Mouse (Mus musculus) spleen, postnatal 36 days (tissue): ENCODE measurements around the gene Gm9803.

Experiments used
- DNase-seq, 2 experiments: peaks; one replicate each; pipeline ENCODE4 v3.0.0; 2022; ENCODE audit warnings: low spot score in 2 of 2, mixed read lengths in 1 of 2

The Gm9803 gene

DNA sequence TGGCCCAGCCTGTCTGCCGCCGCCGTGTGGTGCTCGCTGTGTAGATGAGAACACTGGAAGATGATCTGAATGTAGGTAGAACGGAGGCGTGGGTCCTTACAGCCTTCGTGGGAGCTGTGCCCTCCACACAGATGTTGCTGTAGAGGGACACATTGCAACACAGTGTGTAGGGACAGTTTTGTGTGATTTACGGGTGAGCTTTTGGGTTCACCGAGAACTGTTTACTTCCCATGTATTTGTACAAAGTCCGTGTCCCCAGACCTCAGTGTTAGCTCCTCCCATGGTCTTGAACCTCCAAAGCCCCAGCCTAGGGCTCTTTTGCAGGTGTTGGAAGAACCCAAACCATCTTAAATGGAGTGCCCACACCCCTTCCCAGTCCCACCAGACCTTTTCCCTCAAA is 10.9 kb upstream of the Gm9803 start:
- no peak for DNase-seq

GRCm38 (mm10) chr10:43516992-43517660 is 6.8 kb upstream of the Gm9803 start:
- DNase-seq: no peak

GRCm38 (mm10) chr10:43517836-43518235 is 6.0 kb upstream of the Gm9803 start:
- no peak for DNase-seq

DNA sequence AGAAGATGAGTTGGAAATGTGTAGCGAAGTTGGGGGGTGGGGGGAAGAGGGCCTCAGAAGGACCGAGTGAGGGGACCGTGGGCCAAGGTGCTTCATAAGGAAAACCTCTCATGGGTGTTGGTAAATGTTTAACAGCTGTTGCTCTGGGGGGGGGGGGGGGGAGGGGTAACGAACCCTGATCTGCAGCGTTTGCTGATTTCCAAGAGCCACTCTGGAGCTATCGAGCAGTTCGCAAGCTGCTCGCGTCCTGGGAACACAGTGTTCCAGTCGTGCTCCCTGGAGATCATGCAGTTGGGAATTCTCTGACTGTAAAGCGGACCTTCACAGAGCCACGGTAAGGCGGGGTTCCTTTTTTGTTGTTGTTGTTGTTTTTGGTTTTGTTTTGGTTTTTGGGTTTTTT is 5.5 kb upstream of the Gm9803 start:
- no peak for DNase-seq

DNA sequence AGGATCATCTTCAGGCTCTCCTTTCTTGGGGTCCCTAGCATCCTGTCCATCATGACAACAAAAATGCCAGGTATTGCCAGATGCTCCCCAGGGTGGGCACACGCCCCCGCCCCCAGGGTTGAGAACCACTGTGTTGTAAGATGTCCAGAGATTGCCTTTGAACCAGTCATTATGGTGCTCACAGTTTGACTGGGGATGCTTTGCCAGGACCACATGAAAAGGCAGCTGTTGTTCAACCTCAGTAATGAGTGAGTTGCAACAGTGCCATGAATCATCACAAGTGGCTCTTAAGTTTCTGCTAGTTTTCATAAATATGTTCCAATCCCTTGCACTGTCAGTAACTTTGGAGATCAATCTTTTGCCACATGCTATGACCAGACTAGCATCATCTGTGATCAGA is 3.9 kb upstream of the Gm9803 start:
- DNase-seq: no peak

DNA sequence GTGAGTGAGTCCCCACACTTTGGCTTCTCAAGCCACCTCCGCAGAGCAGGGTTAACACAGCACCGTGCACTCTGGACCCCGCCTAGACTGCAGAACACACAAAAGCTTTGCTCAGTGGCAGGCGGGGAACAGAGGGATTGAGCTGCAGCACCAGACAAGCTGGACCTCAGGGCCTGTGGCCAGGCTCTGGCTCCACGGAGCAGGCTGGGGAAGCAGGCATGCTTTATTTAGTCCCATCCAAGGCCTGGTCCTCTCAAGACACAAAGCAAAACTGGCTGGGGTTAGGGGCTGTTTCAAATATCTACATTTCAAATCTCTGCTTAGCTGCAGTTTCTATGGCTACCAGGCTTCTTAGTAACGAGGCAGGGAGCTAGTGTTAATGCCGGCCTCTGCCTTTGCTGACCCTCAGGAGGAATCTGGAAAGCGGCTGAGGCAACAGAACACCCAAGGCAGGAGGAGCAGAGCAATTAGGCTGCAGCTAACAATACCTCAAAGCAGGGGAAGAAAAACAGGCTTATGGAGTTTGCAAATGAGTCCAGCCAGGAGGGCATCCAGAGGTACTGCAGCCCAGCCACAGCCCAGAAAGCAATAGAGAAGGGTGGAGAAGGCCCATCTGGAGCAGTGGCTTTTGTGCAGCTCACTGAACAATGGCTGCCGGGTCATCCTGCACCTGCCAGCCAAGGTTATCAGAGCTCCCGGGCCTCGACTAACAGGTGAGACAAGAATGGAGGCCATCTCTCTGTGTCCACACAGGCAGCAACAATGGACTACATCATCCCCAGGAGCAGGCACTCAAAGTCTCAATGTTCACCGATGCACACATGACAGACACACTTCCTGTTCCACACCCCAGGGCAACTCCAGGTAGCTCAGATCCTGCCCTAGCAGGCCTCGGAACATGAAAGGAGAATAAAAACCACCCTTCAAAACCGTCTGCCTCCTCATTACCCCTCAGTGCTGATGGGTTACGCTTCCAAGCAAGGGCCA is 3.7 kb downstream of the Gm9803 start:
- no peak for DNase-seq

DNA sequence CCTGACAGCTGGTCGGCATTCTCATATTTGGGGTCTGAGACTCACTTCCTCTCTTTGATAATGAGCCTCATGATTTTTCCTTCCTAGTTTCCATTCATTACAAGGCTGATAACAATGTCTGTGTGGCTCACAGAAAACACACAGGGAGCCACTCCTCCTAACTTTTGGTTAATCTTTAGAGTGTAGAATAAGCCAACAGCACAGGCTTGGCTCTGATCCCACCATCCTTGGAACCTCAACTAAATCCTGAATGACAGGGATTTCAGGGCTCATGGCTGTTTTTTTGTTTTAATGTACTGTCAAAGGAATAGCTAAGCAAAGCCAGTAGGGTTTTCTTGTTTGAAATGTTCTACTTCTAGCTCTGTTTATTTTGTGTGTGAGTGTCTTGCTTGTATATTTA is 10.5 kb downstream of the Gm9803 start:
- no peak for DNase-seq

DNA sequence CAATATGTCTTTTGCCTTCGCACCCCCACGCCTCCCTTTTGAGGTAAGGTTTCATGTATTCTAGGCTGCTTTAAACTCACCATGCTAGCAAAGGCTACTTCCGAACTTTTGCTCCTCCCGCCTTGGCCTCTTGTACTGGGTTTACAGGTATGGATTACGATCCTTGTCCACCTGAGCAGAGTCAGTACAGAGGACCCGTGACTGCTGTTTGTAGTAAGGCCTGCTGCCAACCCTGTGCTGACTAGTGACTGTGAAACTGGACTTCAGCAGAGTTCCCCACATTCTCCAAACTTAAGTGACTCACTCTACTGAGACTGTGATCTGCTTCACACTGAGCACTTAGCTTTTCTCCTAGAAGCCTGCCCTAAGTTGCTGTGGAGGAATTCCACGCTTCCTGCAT is 13.8 kb downstream of the Gm9803 start:
- DNase-seq: no peak

DNA sequence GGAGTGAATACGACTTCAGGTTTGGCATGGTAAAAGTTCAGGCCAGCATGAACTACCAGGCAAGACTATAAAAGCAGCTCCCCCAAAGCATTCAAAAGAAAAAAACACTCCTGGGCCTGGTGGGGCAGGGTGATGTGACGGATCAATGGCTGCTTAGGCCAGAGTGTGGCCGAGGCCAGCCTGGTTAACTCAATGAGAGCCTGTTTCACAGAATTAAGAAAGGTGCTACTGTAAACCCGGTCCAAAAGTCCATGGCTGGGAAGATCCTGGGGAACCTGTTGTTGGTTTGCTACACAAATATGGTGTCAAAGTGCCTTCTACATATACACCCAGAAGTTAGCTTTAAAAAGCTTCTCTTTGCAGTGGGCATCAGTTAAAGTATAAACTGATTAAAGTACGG is 14.9 kb downstream of the Gm9803 start:
- no peak for DNase-seq

DNA sequence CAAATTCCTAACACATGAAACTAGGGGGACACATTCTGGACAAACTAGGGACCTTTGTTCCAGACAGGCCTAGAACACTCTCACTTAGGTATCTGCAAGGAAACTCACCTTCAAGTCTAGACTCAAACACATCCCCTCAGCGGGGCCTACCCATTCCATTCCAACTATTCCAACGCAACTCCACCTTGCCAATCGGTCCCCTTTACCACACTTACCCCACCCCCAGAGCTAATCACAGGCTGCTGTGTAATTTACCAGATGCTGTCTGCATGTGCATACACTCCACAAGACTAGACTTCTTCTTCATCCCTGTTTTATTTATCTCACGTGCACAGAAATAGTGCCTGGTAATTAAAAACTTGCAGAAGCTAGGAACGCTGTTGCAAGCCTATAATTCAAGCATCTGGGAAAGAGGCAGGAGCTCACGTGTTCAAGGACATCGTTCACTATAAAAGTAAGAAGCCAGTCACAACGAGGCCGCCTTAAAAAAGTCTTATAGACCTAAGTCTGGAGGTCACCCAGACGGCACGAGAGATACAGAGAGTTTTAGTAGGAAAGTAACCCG is 15.9 kb downstream of the Gm9803 start:
- no peak for DNase-seq

DNA sequence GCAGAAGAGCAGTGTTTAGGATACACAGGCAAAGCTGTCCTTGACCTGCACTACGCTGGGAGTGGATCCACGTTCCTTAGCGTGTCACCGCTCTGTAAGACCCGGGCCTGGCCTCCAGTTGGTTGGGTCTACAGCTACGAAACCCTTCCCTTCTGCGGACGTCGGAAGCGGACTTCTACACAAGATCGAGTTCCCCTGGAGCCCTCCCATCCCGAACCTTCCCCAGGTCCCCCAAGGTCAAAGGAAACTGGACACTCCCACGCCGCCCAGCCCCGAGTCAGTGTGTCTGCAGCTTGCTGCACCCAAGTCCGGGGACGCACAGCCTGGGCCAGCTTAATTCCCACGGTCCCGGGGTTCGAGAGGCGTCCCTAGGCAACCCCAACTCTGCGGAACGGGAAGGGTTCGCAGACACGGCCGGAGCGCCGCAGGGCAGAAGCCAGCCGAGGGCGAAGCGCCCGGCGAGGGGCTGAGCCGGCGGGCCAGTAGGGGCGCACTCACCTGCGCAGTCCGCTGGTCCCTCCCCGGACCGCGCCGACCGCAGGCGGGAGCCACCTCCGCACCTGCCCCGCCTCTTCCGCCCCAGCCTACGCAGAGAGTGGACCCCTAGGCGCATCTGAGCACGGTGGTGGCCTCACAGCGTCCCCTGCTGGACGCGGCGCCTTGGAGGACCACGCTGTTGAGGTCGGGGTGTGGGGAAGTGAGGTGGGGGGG is 16.7 kb downstream of the Gm9803 start, which contains the start of gene 1700021F05Rik:
Gene 1700021F05Rik (minus strand): TSS at position 553 of the 711 bp plus-strand sequence.
- DNase-seq: peak; percentile 95 to 96

DNA sequence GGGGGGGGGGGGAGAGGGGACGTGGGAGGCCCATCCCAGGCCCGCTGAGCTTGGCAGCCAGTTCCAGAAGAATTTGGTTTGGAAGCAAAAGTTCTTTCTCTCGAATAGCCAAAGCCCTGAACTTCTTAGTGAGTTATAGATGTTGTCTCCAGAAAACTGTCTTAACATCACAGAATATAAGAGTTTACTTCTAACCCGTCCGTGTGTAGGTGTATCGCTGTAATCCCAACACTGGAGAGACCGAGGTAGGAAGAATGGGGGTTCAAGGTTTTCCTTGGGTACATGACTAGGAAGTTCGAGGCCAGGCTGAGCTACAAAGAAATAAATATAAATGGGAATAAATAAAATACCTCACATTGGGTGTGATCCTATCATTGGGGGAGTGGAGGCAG is 17.3 kb downstream of the Gm9803 start:
- no peak for DNase-seq

DNA sequence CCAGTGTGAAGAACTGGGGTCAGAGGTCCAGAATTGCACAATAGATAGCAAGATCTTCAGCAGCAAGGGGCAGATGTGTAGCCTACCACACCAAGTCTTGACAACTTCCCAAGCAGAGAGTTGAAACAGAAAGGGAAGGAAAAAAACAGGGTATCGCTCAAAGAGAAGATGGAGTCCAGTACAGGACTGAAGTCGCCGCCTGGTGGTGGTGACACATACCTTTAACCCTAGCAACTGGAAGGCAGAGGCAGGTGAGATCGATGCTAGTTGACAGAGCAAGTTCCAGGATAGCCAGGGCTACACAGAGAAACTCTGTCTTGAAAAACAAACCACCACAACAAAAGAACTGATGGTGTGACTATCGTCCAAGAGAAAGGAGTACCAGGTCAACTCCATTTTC is 25.5 kb downstream of the Gm9803 start:
- no peak for DNase-seq

DNA sequence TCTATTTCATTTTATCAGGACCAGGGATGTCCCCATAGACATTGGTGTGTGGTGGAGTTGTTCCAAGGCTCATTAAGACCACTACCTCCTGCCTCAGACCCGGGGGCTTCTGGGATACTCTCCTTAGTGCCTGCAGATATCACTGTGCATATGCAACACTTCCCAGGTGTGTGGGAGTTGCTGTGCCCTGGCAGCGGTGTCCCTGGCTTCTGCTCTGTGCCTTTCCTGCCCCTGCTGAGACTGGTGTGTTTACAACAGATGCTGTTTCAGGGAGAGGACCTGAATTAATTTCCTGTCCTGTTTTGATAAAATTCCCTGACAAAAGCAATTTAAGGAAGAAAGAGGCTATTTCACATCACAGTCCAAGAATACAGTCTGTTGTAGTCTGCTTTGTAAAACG is 27.0 kb downstream of the Gm9803 start:
- no peak for DNase-seq

DNA sequence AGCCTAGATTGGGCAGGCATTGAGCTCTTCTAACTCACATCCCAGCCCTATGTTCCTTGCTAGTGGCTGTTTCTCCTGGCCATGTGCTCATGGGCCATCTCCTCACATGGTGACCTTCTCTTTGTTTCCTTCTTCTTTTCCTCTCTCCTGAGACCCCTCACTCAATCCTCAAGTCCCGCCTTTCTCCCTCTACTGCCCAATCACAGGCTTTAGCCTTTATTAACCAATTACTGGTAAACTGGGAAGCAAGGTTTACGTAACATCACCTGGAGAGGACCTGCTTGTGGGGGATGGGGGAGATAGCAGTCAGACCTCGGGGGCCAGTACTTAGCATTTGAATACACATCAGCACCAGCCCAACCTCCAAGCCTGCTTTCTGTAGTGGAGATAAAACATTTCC is 27.5 kb downstream of the Gm9803 start:
- no peak for DNase-seq

GRCm38 (mm10) chr10:43557630-43558165 is 33.8 kb downstream of the Gm9803 start:
- peak; percentile 57 to 60 for DNase-seq

GRCm38 (mm10) chr10:43559313-43559712 is 35.4 kb downstream of the Gm9803 start:
- DNase-seq: no peak

GRCm38 (mm10) chr10:43560765-43561164 is 36.9 kb downstream of the Gm9803 start:
- DNase-seq: no peak

- DNase-seq: no peak
These were observed 37.4 kb downstream of the Gm9803 start for GRCm38 (mm10) chr10:43561311-43561710.
